Mouse (Mus musculus) stomach, postnatal 0 days (tissue): ENCODE results near the gene Gucy1a1. TPM values are rescaled to one million over a fixed set of nuclear protein-coding genes. Genes with fewer than 3 reads are reported as not detected.

Experiments used
- ATAC-seq: fragments of 200-750 bp; cut with Nextera tagmentation; 2 replicates; pipeline ENCODE4 v1.8.0; 2017; ENCODE audit not compliant: low FRiP score, low TSS enrichment
- DNase-seq: peaks from one replicate; pipeline ENCODE4 v3.0.0-alpha.2; 2016; ENCODE audit warnings: low spot score
- H3K27ac ChIP-seq: fragments of 300-500 bp; sonication (generic); replicated peaks from 2 replicates; pipeline ENCODE4 v1.5.1; 2014; ENCODE audit warnings: mild to moderate bottlenecking, control low read depth
- H3K27me3 ChIP-seq: fragments of 300-500 bp; sonication (generic); 2 replicates; pipeline ENCODE4 v1.6.1; 2014; ENCODE audit warnings: low read length; ENCODE audit not compliant: control insufficient read depth, insufficient read depth
- H3K36me3 ChIP-seq: fragments of 300-500 bp; sonication (generic); 2 replicates; pipeline ENCODE4 v1.6.1; 2014; ENCODE audit warnings: low read length, mixed read lengths; ENCODE audit not compliant: control insufficient read depth, insufficient read depth
- H3K4me1 ChIP-seq: fragments of 300-500 bp; sonication (generic); replicated peaks from 2 replicates; pipeline ENCODE4 v1.6.1; 2014; ENCODE audit warnings: antibody characterized with exemption; ENCODE audit not compliant: control insufficient read depth, insufficient read depth
- H3K4me2 ChIP-seq: fragments of 300-500 bp; sonication (generic); replicated peaks from 2 replicates; pipeline ENCODE4 v1.6.1; 2014; ENCODE audit warnings: low read depth, mild to moderate bottlenecking, control low read depth, moderate library complexity
- H3K4me3 ChIP-seq: fragments of 300-500 bp; sonication (generic); 2 replicates; pipeline ENCODE4 v1.5.1; 2014; ENCODE audit warnings: low read depth, low read length, control low read depth
- H3K9ac ChIP-seq: fragments of 300-500 bp; sonication (generic); 2 replicates; pipeline ENCODE4 v1.6.1; 2014; ENCODE audit warnings: mild to moderate bottlenecking, low read length, control low read depth, mixed read lengths
- H3K9me3 ChIP-seq: fragments of 300-500 bp; sonication (generic); 2 replicates; pipeline ENCODE4 v1.6.1; 2016; ENCODE audit warnings: low read length; ENCODE audit not compliant: control insufficient read depth
- CTCF ChIP-seq: IDR thresholded peaks from 2 replicates; pipeline ENCODE4 v1.5.1; 2016; ENCODE audit warnings: antibody characterized with exemption, low read depth, mild to moderate bottlenecking, moderate library complexity
- EP300 ChIP-seq: optimal IDR thresholded peaks from 2 replicates; pipeline ENCODE3; 2016; ENCODE audit warnings: antibody characterized with exemption
- WGBS: fragments of 180-500 bp; shearing (Covaris S2); extraction: QIAGEN DNeasy Blood & Tissue Kit; methylation state at CpG from one replicate; pipeline ENCODE4 v1.1.7; 2014; 5-methylcytosine and 5-hydroxymethylcytosine counted together
- polyA plus RNA-seq: library from polyadenylated mRNA; unstranded; fragments of >200 nt; fragmentation: Nextera tagmentation; extraction: Ambion mirVana; gene quantifications from 2 replicates; pipeline ENCODE4 v1.2.1, GENCODE M21; 2015

The Gucy1a1 gene
- polyA plus RNA-seq, 1 experiment from 2014 or later = 17.3 TPM

DNA sequence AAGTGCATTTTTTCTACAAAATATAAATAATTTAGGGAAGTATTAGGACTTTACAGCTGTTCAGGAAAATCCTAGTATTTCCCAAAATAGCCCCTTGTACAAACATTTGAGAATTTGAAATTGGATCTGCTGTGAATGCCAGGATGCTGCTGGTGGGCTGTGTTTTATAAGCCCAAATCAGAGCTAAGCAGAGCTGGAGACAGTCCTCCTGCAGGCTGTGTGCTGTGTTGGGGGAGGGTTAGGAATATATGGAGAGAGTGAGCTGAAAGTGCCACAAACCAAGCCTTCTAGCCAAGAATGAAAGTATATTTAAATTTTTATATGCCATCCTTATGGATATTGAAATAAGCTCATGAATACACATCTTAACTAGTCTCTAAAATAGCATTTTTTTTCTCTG is 94.1 kb downstream of the Gucy1a1 start:
- no peak overlapping the region for H3K4me3 ChIP-seq
- DNase-seq (no peak), ATAC-seq (no peak)
- H3K9me3 ChIP-seq = no peaks in the 10 kb centered on the region
- H3K9ac ChIP-seq = no peak overlapping the region
- no peak overlapping the region for H3K4me2 ChIP-seq
- no peaks in the 10 kb centered on the region for H3K27me3 ChIP-seq
- no peaks in the 10 kb centered on the region for H3K4me1 ChIP-seq
- TF ChIP-seq EP300 = no peak
- TF ChIP-seq CTCF = no peak
- H3K36me3 ChIP-seq = no peaks in the 10 kb centered on the region
- H3K27ac ChIP-seq = no peak overlapping the region

DNA sequence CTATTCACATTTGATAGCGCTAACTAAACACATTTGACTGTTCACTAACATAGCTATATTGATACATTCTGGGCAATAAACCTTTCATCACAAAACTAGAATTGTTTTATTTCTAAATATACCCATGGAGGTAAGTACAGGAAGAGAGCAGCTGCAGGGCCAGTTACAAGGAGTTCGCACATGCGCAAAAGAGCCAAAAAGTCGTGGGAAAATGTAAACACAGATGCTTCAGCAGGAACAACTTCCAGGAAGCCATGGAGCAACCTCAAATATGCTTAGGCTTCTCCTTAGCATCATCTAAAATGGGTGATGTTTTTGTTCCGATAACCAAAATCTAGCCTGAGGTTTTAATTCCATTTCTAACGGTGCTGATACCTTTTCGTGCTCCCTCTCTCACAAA is 96.9 kb downstream of the Gucy1a1 start:
- Histone ChIP-seq H3K9ac (no peak overlapping the region), H3K4me3 (no peak overlapping the region), H3K9me3 (no peaks in the 10 kb centered on the region), H3K27ac (0 out of 2 replicates have a peak overlapping the region, but pooled peaks have one; percentile 40), H3K27me3 (no peaks in the 10 kb centered on the region), H3K36me3 (no peaks in the 10 kb centered on the region; the same call in 1 of the 2 replicates), H3K4me1 (no peaks in the 10 kb centered on the region), H3K4me2 (no peak overlapping the region)
- DNase-seq (no peak), ATAC-seq (no peak)
- TF ChIP-seq CTCF (no peak), EP300 (no peak)
- 42% methylated on average over 7 of the region's 7 CpGs for WGBS

DNA sequence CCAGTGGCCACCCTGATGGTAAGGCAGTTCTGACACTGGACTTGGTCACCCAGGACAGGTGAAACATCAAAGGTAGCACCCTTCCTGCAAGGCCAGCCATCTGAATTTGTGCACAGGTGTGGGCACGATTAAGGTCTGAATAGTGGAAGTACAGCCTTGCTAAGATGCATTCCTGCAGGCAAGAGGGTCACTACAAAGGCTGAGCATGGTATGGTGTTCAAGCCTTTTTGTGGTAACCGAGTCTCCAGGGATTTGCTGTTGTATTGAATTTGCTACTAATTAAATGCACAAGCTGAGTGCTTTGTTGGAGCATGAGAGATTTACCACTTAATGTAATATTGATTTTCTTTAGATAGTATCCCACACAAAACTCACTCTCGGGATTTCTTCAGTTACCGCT is 97.5 kb downstream of the Gucy1a1 start:
- Histone ChIP-seq H3K4me2 (no peak overlapping the region), H3K36me3 (no peaks in the 10 kb centered on the region; the same call in 1 of the 2 replicates), H3K4me1 (no peaks in the 10 kb centered on the region), H3K27me3 (no peaks in the 10 kb centered on the region), H3K4me3 (no peak overlapping the region), H3K27ac (no peak overlapping the region), H3K9me3 (no peaks in the 10 kb centered on the region), H3K9ac (no peak overlapping the region)
- no peak for TF ChIP-seq EP300
- no peak for TF ChIP-seq CTCF
- DNase-seq = no peak
- no peak for ATAC-seq
- 78% methylated on average over 4 of the region's 4 CpGs for WGBS

DNA sequence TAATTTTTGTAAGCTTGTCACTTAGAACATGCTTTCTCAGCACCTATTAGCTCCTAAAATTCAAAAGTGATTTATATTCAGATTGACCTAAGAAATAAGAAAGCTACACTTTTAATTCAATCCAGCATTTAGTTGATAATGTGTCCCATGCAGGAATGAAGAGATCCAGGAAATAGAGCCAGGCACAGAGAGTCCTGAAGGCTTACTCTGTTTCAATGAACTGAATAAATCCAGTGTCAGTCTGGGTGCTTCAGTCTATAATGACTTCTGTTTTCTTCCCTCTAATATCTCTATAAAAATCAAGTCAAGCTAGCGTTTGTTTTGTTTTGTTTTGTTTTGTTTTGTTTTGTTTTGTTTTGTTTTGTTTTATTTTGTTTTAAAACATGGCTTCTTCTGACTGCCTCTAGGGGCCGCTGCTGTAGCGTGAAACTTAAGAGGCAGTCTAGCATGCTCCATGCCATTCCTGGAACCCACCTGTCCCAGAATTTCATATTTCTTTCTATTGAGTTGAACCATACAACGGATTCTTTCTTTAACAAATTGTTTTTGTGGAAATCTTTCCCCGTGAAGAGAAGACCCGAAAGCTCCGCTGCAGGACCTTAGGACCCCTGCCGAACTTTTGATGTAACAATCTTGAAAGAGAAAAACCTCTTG is 98.4 kb downstream of the Gucy1a1 start:
- no peaks in the 10 kb centered on the region for H3K4me1 ChIP-seq
- no peaks in the 10 kb centered on the region for H3K27me3 ChIP-seq
- no peaks in the 10 kb centered on the region; the same call in 1 of the 2 replicates for H3K36me3 ChIP-seq
- no peak overlapping the region for H3K4me2 ChIP-seq
- 33% methylated on average over 8 of the region's 8 CpGs for WGBS
- no peaks in the 10 kb centered on the region for H3K9me3 ChIP-seq
- no peak for TF ChIP-seq EP300
- peak; percentile 83 for TF ChIP-seq CTCF
- DNase-seq = peak; percentile 34
- H3K27ac ChIP-seq = no peak overlapping the region
- no peak for ATAC-seq
- no peak overlapping the region for H3K9ac ChIP-seq
- H3K4me3 ChIP-seq = no peak overlapping the region

GRCm38 (mm10) chr3:82046087-82046486 is 99.5 kb downstream of the Gucy1a1 start:
- DNase-seq = no peak
- no peaks in the 10 kb centered on the region; the same call in 1 of the 2 replicates for H3K36me3 ChIP-seq

GRCm38 (mm10) chr3:82044902-82045301 is 100.7 kb downstream of the Gucy1a1 start:
- Histone ChIP-seq H3K9me3 (no peaks in the 10 kb centered on the region), H3K27ac (no peak overlapping the region), H3K4me1 (no peaks in the 10 kb centered on the region), H3K4me3 (no peak overlapping the region), H3K36me3 (no peaks in the 10 kb centered on the region; the same call in 1 of the 2 replicates), H3K4me2 (no peak overlapping the region), H3K27me3 (no peaks in the 10 kb centered on the region), H3K9ac (no peak overlapping the region)
- WGBS = 78% methylated on average over 5 of the region's 5 CpGs
- ATAC-seq (no peak), DNase-seq (no peak)
- TF ChIP-seq CTCF = no peak
- TF ChIP-seq EP300 = no peak

More at GRCm38 (mm10) chr3:82046087-82046486, 99.5 kb downstream of the Gucy1a1 start:
- Histone ChIP-seq H3K4me1 (no peaks in the 10 kb centered on the region), H3K27me3 (no peaks in the 10 kb centered on the region), H3K27ac (no peak overlapping the region), H3K9ac (no peak overlapping the region), H3K9me3 (no peaks in the 10 kb centered on the region), H3K4me2 (no peak overlapping the region), H3K4me3 (no peak overlapping the region)
- no peak for TF ChIP-seq EP300
- no peak for TF ChIP-seq CTCF
- WGBS = 70% methylated on average over 8 of the region's 8 CpGs
- ATAC-seq = no peak
